22 mouse cellular contexts compared by ENCODE assay signal in genomic region chr5:121985855-121986254, GRCm38 (mm10).
DNase-seq lines count a peak whose midpoint lies in the region; ATAC-seq and TF ChIP-seq lines count a peak whose summit lies in the region.
"Had no signal": no experiment of that assay in that cellular context is flagged by ENCODE, and none has a peak within 500 bp of the region (broad histone marks: within the 10 kb centered on the region; RNA-seq: fewer than 3 reads in every experiment).

No protein-coding gene starts in this region.

- 62% methylated on average over 9 of the region's 9 CpGs for WGBS in heart, embryonic 10.5 days
- 26% methylated on average over 9 of the region's 9 CpGs for WGBS in intestine, embryonic 14.5 days
- WGBS in intestine, postnatal 0 days, result 55% methylated on average over 9 of the region's 9 CpGs
- 45% methylated on average over 9 of the region's 9 CpGs for WGBS in lung, embryonic 16.5 days

- H3K27ac ChIP-seq in heart, embryonic 10.5 days, result peak overlapping the region; percentile 25; the same call in 1 of the 2 replicates
- peak overlapping the region; percentile 47; the same call in 1 of the 2 replicates for H3K27ac ChIP-seq in intestine, embryonic 14.5 days (ENCODE audit: low read depth)
- no peak overlapping the region for H3K27ac ChIP-seq in intestine, postnatal 0 days (ENCODE audit: low read depth, low read length)
- 0 out of 2 replicates have a peak overlapping the region, but pooled peaks have one; percentile 17 for H3K27ac ChIP-seq in lung, embryonic 16.5 days (ENCODE audit: low read length)
- H3K27ac ChIP-seq: hindbrain, embryonic 12.5 days; left cerebral cortex, adult 2 months; midbrain, embryonic 12.5 days; neural tube, embryonic 12.5 days had no signal

- intact Hi-C loops in heart, postnatal 14 days (cut with DNase I), result no loop called here

- peaks cover 52% of the 10 kb centered on the region for H3K4me1 ChIP-seq in heart, embryonic 10.5 days
- peaks cover 34% of the 10 kb centered on the region for H3K4me1 ChIP-seq in intestine, embryonic 14.5 days (replicated peaks; ENCODE audit: control insufficient read depth, insufficient read depth, low read length)
- H3K4me1 ChIP-seq in intestine, postnatal 0 days (replicated peaks; ENCODE audit: control insufficient read depth, insufficient read depth, low read length), result no peaks in the 10 kb centered on the region
- H3K4me1 ChIP-seq in lung, embryonic 16.5 days (replicated peaks; ENCODE audit: control insufficient read depth, insufficient read depth, low read length), result peaks cover 6% of the 10 kb centered on the region

- no peak for TF ChIP-seq CTCF in intestine, postnatal 0 days (IDR thresholded peaks at IDR 0.05; ENCODE audit: low read depth)

- no peaks in the 10 kb centered on the region for H3K9me3 ChIP-seq in heart, embryonic 10.5 days
- H3K9me3 ChIP-seq in intestine, embryonic 14.5 days (ENCODE audit: control insufficient read depth, low read length), result no peaks in the 10 kb centered on the region
- no peaks in the 10 kb centered on the region for H3K9me3 ChIP-seq in intestine, postnatal 0 days (ENCODE audit: control insufficient read depth)
- H3K9me3 ChIP-seq in lung, embryonic 16.5 days (ENCODE audit: control insufficient read depth, low read length), result no peaks in the 10 kb centered on the region
- H3K9me3 ChIP-seq: G1E; hindbrain, embryonic 12.5 days; midbrain, embryonic 12.5 days; neural tube, embryonic 12.5 days had no signal

- DNase-seq in heart, embryonic 10.5 days (ENCODE audit: low spot score), result no peak
- DNase-seq in heart, postnatal 14 days, result no peak
- DNase-seq in intestine, embryonic 14.5 days (ENCODE audit: low spot score), result no peak
- DNase-seq in lung, postnatal 36 days, result no peak
- DNase-seq in gastrocnemius, postnatal 4 days (ENCODE audit: low spot score in 2 of 2), result no peak
- DNase-seq: adrenal gland, postnatal 14 days; cerebellum, adult 11-12 months; cerebellum, postnatal 14 days; embryo, embryonic 11 days; layer of hippocampus, adult 9-11 months; left cerebral cortex, postnatal 4 days; liver; right cerebral cortex, postnatal 4 days; thymus, postnatal 36 days had no signal

- H3K4me2 ChIP-seq in intestine, embryonic 14.5 days (ENCODE audit: low read length), result no peak overlapping the region
- no peak overlapping the region for H3K4me2 ChIP-seq in intestine, postnatal 0 days (replicated peaks; ENCODE audit: low read depth)
- no peak overlapping the region for H3K4me2 ChIP-seq in lung, embryonic 16.5 days (ENCODE audit: low read depth, low read length)
- H3K4me2 ChIP-seq: heart, embryonic 11.5 days; hindbrain, embryonic 12.5 days; midbrain, embryonic 12.5 days; neural tube, embryonic 12.5 days had no signal

- peak; percentile 17 for ATAC-seq in intestine, embryonic 14.5 days (replicated peaks; ENCODE audit: low FRiP score, low TSS enrichment, low read depth)
- ATAC-seq in intestine, postnatal 0 days, result no peak
- peak; percentile 79 for ATAC-seq in lung, embryonic 16.5 days (ENCODE audit: low read depth)

- H3K27me3 ChIP-seq in heart, embryonic 10.5 days (ENCODE audit: insufficient read depth, poor library complexity, severe bottlenecking), result no peaks in the 10 kb centered on the region
- H3K27me3 ChIP-seq in intestine, embryonic 14.5 days (replicated peaks; ENCODE audit: control insufficient read depth, insufficient read depth, low read length), result no peaks in the 10 kb centered on the region
- no peaks in the 10 kb centered on the region for H3K27me3 ChIP-seq in intestine, postnatal 0 days (replicated peaks; ENCODE audit: control insufficient read depth, insufficient read depth, low read length)
- no peaks in the 10 kb centered on the region for H3K27me3 ChIP-seq in lung, embryonic 16.5 days (ENCODE audit: control insufficient read depth, insufficient read depth, low read depth, low read length)
- H3K27me3 ChIP-seq: hindbrain, embryonic 12.5 days; midbrain, embryonic 12.5 days; neural tube, embryonic 12.5 days had no signal

- H3K4me3 ChIP-seq in heart, embryonic 10.5 days, result no peak overlapping the region
- no peak overlapping the region for H3K4me3 ChIP-seq in intestine, embryonic 14.5 days (ENCODE audit: low read depth, low read length)
- H3K4me3 ChIP-seq in intestine, postnatal 0 days (ENCODE audit: low read depth, low read length), result no peak overlapping the region
- H3K4me3 ChIP-seq in lung, embryonic 16.5 days (ENCODE audit: low read length), result no peak overlapping the region
- H3K4me3 ChIP-seq: hindbrain, embryonic 12.5 days; left cerebral cortex, adult 2 months; midbrain, embryonic 12.5 days; neural tube, embryonic 12.5 days had no signal

- H3K36me3 ChIP-seq in heart, embryonic 10.5 days, result no peaks in the 10 kb centered on the region
- H3K36me3 ChIP-seq in intestine, embryonic 14.5 days (ENCODE audit: control insufficient read depth, insufficient read depth, low read length), result no peaks in the 10 kb centered on the region
- no peaks in the 10 kb centered on the region for H3K36me3 ChIP-seq in intestine, postnatal 0 days (ENCODE audit: control insufficient read depth, insufficient read depth)
- no peaks in the 10 kb centered on the region for H3K36me3 ChIP-seq in lung, embryonic 16.5 days (ENCODE audit: control insufficient read depth, insufficient read depth, low read length)
- H3K36me3 ChIP-seq: G1E; hindbrain, embryonic 12.5 days; midbrain, embryonic 12.5 days; neural tube, embryonic 12.5 days had no signal

- H3K9ac ChIP-seq in intestine, embryonic 14.5 days (ENCODE audit: low read length), result no peak overlapping the region
- H3K9ac ChIP-seq in intestine, postnatal 0 days (ENCODE audit: low read depth, low read length), result no peak overlapping the region
- H3K9ac ChIP-seq in lung, embryonic 16.5 days (ENCODE audit: low read length), result no peak overlapping the region
- H3K9ac ChIP-seq: hindbrain, embryonic 12.5 days; midbrain, embryonic 12.5 days; neural tube, embryonic 12.5 days had no signal
